Mouse (Mus musculus) granulocyte monocyte progenitor cell, adult 5-6 weeks (primary cell): ENCODE measurements around the gene Uaca. TPM values are rescaled to one million over a fixed set of nuclear protein-coding genes. Genes with fewer than 3 reads are reported as not detected.

Experiments used
- ATAC-seq: replicated peaks from 2 replicates; pipeline ENCODE4 v1.8.0; 2016; ENCODE audit warnings: mild to moderate bottlenecking, moderate TSS enrichment, inconsistent platforms; ENCODE audit not compliant: poor library complexity, severe bottlenecking
- total RNA-seq, 2 experiments: library from RNA; stranded (forward) in 1 of 2; stranded (reverse) in 1 of 2; fragments of 200-712, 200-1000 nt in 1 of 2; fragments of >200 nt in 1 of 2; fragmentation: Nextera tagmentation in 1 of 2; gene quantifications; 2 replicates each; pipeline ENCODE4 v1.2.3; 2014 to 2017

The Uaca gene
- total RNA-seq, 2 experiments from 2014 or later, result 1.2 to 2.1 TPM

DNA sequence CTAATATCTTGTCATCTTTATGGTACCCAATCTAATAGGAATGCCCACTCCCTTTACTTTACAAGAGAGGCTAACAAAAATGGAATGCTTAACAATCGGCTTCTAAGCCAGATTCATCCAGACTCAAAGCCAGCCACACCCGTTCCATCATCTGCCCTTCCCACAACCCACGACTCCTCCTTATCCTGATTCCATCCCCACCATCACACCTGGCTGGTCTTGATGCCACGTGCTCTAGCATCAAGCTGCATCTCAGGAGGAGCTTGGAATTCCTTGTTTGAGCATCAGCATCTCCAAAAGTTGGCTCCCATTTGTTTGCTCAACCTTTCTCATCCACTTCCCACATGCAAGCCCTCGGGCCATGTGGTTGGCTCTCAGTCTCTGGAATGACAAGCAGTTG lies 127.5 kb downstream of the Uaca start:
- ATAC-seq, result no peak

DNA sequence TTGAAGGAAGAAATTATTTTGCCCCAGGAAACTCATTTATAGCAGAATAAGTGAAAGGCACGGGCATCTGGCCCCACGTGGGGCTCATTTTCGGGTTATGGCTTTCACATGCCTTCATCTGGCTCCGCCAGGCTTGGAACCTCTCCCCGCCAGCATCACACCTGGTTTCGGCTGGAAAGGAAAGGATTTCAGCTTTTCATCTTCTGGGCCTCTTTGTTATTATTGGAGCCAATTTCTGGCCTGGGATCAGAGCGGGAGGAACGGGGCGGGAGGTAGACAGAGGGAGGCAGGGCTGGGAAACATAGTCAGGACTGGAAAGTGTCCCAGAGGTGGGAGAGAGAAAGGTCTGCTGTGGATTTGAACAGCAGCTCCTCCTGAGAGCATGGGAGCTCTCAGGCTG lies 132.0 kb downstream of the Uaca start:
- no peak for ATAC-seq

DNA sequence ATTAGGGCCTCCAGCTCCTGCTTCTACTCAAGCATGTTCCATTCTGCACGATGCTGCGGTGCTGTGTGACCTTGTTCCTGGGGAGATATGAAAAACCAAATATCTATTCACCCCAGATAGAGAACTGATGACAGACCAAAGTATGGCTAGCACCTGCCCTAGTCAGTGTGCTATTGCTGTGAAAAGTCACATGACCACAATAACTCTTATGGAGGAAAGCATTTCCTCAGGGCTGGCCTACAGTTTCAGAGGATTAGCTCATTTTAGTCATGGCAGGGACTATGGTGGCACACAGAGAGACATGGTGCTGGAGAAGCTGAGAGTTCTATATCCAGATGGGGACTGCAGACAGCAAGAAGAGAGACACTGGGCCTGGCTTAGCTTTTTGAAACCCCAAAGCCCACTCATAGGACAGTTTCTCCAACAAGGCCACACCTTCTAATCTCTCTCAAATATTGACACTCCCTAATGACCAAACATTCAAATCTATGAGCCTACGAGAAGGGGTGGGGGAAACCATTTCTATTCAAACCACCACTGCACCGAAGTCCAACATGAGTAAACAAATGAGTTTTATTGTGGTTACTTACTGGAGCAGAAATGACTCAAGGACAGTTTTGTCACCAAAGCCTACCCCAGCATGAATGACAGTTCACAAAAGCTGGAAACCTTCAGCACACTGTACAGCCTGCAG lies 135.1 kb downstream of the Uaca start:
- ATAC-seq, result no peak

Other genes starting within 250 kb of the Uaca start
- 3.4 and 4.1 TPM in 2 replicates for gene Lrrc49, start 106.4 kb upstream of the Uaca start, total RNA-seq (2014; fragmentation: Nextera tagmentation)
- gene Lrrc49, start 106.4 kb upstream of the Uaca start, total RNA-seq (2017), result 6.1 and 12.0 TPM in 2 replicates
- gene Larp6, start 81.6 kb upstream of the Uaca start, total RNA-seq (2014; fragmentation: Nextera tagmentation), result not detected in 2 replicates
- not detected in 2 replicates for gene Larp6, start 81.6 kb upstream of the Uaca start, total RNA-seq (2017)